ENCODE assay signal across 24 mouse cellular contexts in the genomic region with DNA sequence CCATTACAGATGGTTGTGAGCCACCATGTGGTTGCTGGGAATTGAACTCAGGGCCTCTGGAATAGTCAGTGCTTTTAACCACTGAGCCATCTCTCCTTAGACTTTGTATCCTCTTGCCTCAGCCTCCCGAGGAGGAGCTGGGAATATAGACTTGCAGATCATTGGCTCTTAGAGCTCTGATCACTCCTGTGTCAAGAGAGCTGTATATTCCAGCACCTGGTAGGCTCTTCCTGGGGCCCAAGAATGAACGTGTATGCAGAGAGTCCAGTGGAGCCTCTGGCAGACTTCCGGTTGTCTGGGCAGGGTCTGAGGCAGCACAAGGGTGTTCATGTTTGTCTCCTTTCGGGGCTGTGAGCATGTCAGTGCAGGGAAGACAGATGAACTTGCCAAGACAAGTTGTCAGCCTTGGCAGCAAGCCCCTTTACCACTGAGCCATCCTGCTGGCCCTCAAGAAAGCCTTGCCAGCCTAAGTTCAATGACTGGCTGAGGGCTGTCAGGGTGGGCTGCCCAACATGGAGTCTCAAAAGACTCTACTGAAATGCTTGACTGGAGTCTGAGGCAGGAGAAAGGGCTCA. TPM values are rescaled to one million over a fixed set of nuclear protein-coding genes. Genes with fewer than 3 reads are reported as not detected.
DNase-seq lines count a peak whose midpoint lies in the region; ATAC-seq and TF ChIP-seq lines count a peak whose summit lies in the region.
"Had no signal": no experiment of that assay in that cellular context is flagged by ENCODE, and none has a peak within 500 bp of the region (broad histone marks: within the 10 kb centered on the region; RNA-seq: fewer than 3 reads in every experiment).

No protein-coding gene starts in this region.

- 56% methylated on average over 4 of the region's 4 CpGs for WGBS in heart, adult 2 months

- no peak for TF ChIP-seq POLR2A in heart, adult 2 months (IDR thresholded peaks at IDR 0.05; ENCODE audit: insufficient read depth, low read depth, low read length)
- no peak for TF ChIP-seq POLR2A in brain, embryonic 14.5 days (IDR thresholded peaks at IDR 0.05; ENCODE audit: borderline replicate concordance, extremely low read depth, insufficient read depth, insufficient read length, poor library complexity, severe bottlenecking)

- ATAC-seq in megakaryocyte, adult 5-6 weeks (ENCODE audit: poor library complexity, severe bottlenecking), result no peak
- ATAC-seq in frontal cortex, adult (ENCODE audit: low TSS enrichment), result no peak
- ATAC-seq: activated CD4-positive, CD25-positive, alpha-beta regulatory T cell, adult 4 months; inflammation-experienced regulatory T-cells, adult 6 months; liver, postnatal 0 days had no signal

- H3K27ac ChIP-seq in heart, adult 2 months, result peak overlapping the region; percentile 89
- H3K27ac ChIP-seq: embryonic facial prominence, embryonic 15.5 days; forebrain, embryonic 10.5 days; hindbrain, embryonic 10.5 days; stomach, embryonic 15.5 days had no signal

- H3K79me2 ChIP-seq in heart, adult 2 months (replicated peaks; ENCODE audit: control insufficient read depth, insufficient read depth, low read length), result no peaks in the 10 kb centered on the region

- TF ChIP-seq CTCF in heart, adult 2 months (IDR thresholded peaks at IDR 0.05), result no peak
- no peak for TF ChIP-seq CTCF in brain, embryonic 14.5 days (IDR thresholded peaks at IDR 0.05; ENCODE audit: borderline replicate concordance, extremely low read depth, insufficient read depth, insufficient read length)

- 0 out of 2 replicates have a peak, but pooled peaks cover 2% of the 10 kb centered on the region for H3K36me3 ChIP-seq in heart, adult 2 months (ENCODE audit: control insufficient read depth, insufficient read depth, low read length)
- H3K36me3 ChIP-seq: embryonic facial prominence, embryonic 15.5 days; forebrain, embryonic 10.5 days; hindbrain, embryonic 10.5 days; neural tube, embryonic 13.5 days; stomach, embryonic 15.5 days had no signal

- DNase-seq in heart, adult 2 months, result peak in 1 of 2 experiments; percentile 29
- DNase-seq in heart, postnatal 14 days, result no peak
- DNase-seq in left cerebral cortex, postnatal 4 days, result peak; percentile 53
- no peak for DNase-seq in left cerebral cortex, postnatal 25 days (ENCODE audit: low spot score in 2 of 2)
- peak; percentile 10 for DNase-seq in brain, embryonic 14.5 days (ENCODE audit: low read depth)
- DNase-seq: adrenal gland, postnatal 14 days; cerebellum, adult 8-10 months; kidney, adult 9 months; liver; liver, postnatal 0 days; right cerebral cortex, postnatal 14 days; thymus, adult 2 months had no signal

- no peak overlapping the region for H3K9ac ChIP-seq in heart, adult 2 months (ENCODE audit: low read depth, low read length)
- H3K9ac ChIP-seq: embryonic facial prominence, embryonic 15.5 days; liver, postnatal 0 days; neural tube, embryonic 13.5 days; stomach, embryonic 15.5 days had no signal

- H3K27me3 ChIP-seq in heart, adult 2 months (ENCODE audit: control insufficient read depth, insufficient read depth, low read length), result no peaks in the 10 kb centered on the region
- H3K27me3 ChIP-seq: embryonic facial prominence, embryonic 15.5 days; neural tube, embryonic 13.5 days; stomach, embryonic 15.5 days had no signal

- intact Hi-C loops in heart, adult 2 months (cut with DNase I), result loop anchor here (2.0 kb wide), 1 partner anchor 13 kb away; no protein-coding TSS in a partner anchor
- intact Hi-C loops in heart, postnatal 14 days (cut with DNase I), result no loop called here
- intact Hi-C loops in left cerebral cortex, postnatal 4 days (cut with DNase I), result no loop called here
- intact Hi-C loops in left cerebral cortex, postnatal 25 days (cut with DNase I), result no loop called here

- H3K4me3 ChIP-seq in heart, adult 2 months, result no peak overlapping the region
- H3K4me3 ChIP-seq: forebrain, embryonic 10.5 days; hindbrain, embryonic 10.5 days; neural tube, embryonic 13.5 days; stomach, embryonic 15.5 days had no signal

- TF ChIP-seq EP300 in heart, adult 2 months (IDR thresholded peaks at IDR 0.05; ENCODE audit: insufficient read depth, low read depth, low read length), result no peak

- no peaks in the 10 kb centered on the region for H3K4me1 ChIP-seq in heart, adult 2 months (ENCODE audit: control insufficient read depth, insufficient read depth, low read length)
- H3K4me1 ChIP-seq: stomach, embryonic 15.5 days had no signal

RNA-seq across cellular contexts. Expression of a gene that starts 0.8 kb away (rescaled TPM):
- 100 to 1,000 TPM; 209 to 210 TPM for total RNA-seq in heart, adult 2 months (2021)
- polyA plus RNA-seq in heart, adult 2 months (2012; rRNA removed), result 142 and 215 TPM in 2 replicates
- 100 to 1,000 TPM; 193 to 217 TPM for total RNA-seq in heart, postnatal 14 days (2021)
- under 1 TPM; 0.44 to 0.46 TPM for total RNA-seq in left cerebral cortex, postnatal 4 days (2021)
- total RNA-seq in left cerebral cortex, postnatal 25 days (2021), result under 1 TPM; 0.32 to 0.39 TPM
- 0.13 and 0.33 TPM in 2 replicates for polyA plus RNA-seq in brain, embryonic 14.5 days (2012; rRNA removed)
- total RNA-seq in megakaryocyte, adult 5-6 weeks (2015), result not detected in 2 replicates
- total RNA-seq in megakaryocyte, adult 5-6 weeks (2017), result not detected in 2 replicates
- total RNA-seq: adrenal gland, postnatal 14 days; monocyte, adult 5-6 weeks had no signal
- polyA plus RNA-seq: activated CD4-positive, CD25-positive, alpha-beta regulatory T cell, adult 4 months; inflammation-experienced regulatory T-cells, adult 6 months had no signal

RNA-seq across cellular contexts. Expression of a gene that starts 26.5 kb away (rescaled TPM):
- 1 to 10 TPM; 5.3 to 7.6 TPM for total RNA-seq in heart, adult 2 months (2021)
- polyA plus RNA-seq in heart, adult 2 months (2012; rRNA removed), result 1.00 and 4.0 TPM in 2 replicates
- total RNA-seq in heart, postnatal 14 days (2021), result 1 to 10 TPM; 6.6 to 8.6 TPM
- 10 to 100 TPM; 36.9 to 39.7 TPM for total RNA-seq in left cerebral cortex, postnatal 4 days (2021)
- 10 to 100 TPM; 18.6 to 19.8 TPM for total RNA-seq in left cerebral cortex, postnatal 25 days (2021)
- polyA plus RNA-seq in brain, embryonic 14.5 days (2012; rRNA removed), result 18.8 and 20.7 TPM in 2 replicates
- total RNA-seq in megakaryocyte, adult 5-6 weeks (2015), result 21.2 and 21.5 TPM in 2 replicates
- 39.0 and 40.7 TPM in 2 replicates for total RNA-seq in megakaryocyte, adult 5-6 weeks (2017)

RNA-seq across cellular contexts. Expression of a gene that starts 28.8 kb away (rescaled TPM):
- total RNA-seq in heart, adult 2 months (2021), result under 1 TPM; 0.45 to 0.65 TPM
- polyA plus RNA-seq in heart, adult 2 months (2012; rRNA removed), result 0.12 and 0.35 TPM in 2 replicates
- under 1 TPM; 0.68 to 0.96 TPM for total RNA-seq in heart, postnatal 14 days (2021)
- not detected for total RNA-seq in left cerebral cortex, postnatal 4 days (2021)
- not detected for total RNA-seq in left cerebral cortex, postnatal 25 days (2021)
- 0.05 TPM in 1 of 2 replicates, not detected in the other for polyA plus RNA-seq in brain, embryonic 14.5 days (2012; rRNA removed)
- total RNA-seq in megakaryocyte, adult 5-6 weeks (2015), result 0.11 and 0.18 TPM in 2 replicates
- 0.22 TPM in 1 of 2 replicates, not detected in the other for total RNA-seq in megakaryocyte, adult 5-6 weeks (2017)
- total RNA-seq: layer of hippocampus, postnatal 14 days; left cerebral cortex, postnatal 10 days; monocyte, adult 5-6 weeks had no signal
- polyA plus RNA-seq: forebrain, embryonic 10.5 days; liver, postnatal 0 days had no signal

Comparison
In these comparisons a context has a peak if more than half of its experiments do, and no peak if none do; other contexts are left out.
1. DNase-seq: peak in left cerebral cortex, postnatal 4 days (single experiment) and brain, embryonic 14.5 days (single experiment); none in heart, postnatal 14 days (0 of 2) and left cerebral cortex, postnatal 25 days (0 of 2).
2. RNA of a gene that starts 0.8 kb away (total RNA-seq): 193 to 217 TPM in heart, postnatal 14 days and 209 to 210 TPM in heart, adult 2 months; 0.44 to 0.46 TPM in left cerebral cortex, postnatal 4 days, 0.32 to 0.39 TPM in left cerebral cortex, postnatal 25 days and not detected in megakaryocyte, adult 5-6 weeks; every median in the first group is over 100 times any median in the second.